Mouse (Mus musculus) stomach, postnatal 0 days (tissue): ENCODE measurements around the gene Dgcr2.

Experiments
- CTCF ChIP-seq: IDR thresholded peaks from 2 replicates; pipeline ENCODE4 v1.5.1; 2016; ENCODE audit warnings: antibody characterized with exemption, low read depth, mild to moderate bottlenecking, moderate library complexity
- EP300 ChIP-seq: optimal IDR thresholded peaks from 2 replicates; pipeline ENCODE3; 2016; ENCODE audit warnings: antibody characterized with exemption

- no peak for TF ChIP-seq EP300
- TF ChIP-seq CTCF = no peak
Measured at GRCm38 (mm10) chr16:17798321-17799180, 99.8 kb downstream of the Dgcr2 start.
